In genomic region chr10:77398082-77398481, GRCm38 (mm10) we compare ENCODE assay signal across 8 mouse cellular contexts. TPM values are rescaled to one million over a fixed set of nuclear protein-coding genes. Genes with fewer than 3 reads are reported as not detected.
DNase-seq lines count a peak whose midpoint lies in the region; ATAC-seq lines count a peak whose summit lies in the region.

No protein-coding gene starts in this region.

- peak; percentile 48 for ATAC-seq in common myeloid progenitor, adult 5-6 weeks (replicated peaks; ENCODE audit: low read depth, poor library complexity, severe bottlenecking)

- DNase-seq in adrenal gland, adult (ENCODE audit: inconsistent age in 2 of 2, low spot score in 1 of 2) = peak; percentile 75 to 85
- no peak for DNase-seq in adrenal gland, postnatal 4 days (ENCODE audit: low spot score in 2 of 2)
- DNase-seq in NIH3T3 (ENCODE audit: low read depth) = peak; percentile 57
- peak; percentile 61 for DNase-seq in kidney, postnatal 10 days
- DNase-seq in retina, postnatal 1 day = no peak
- no peak for DNase-seq in T-cell, adult 2 months (ENCODE audit: low spot score)
- no peak for DNase-seq in spleen, postnatal 36 days (ENCODE audit: low spot score in 2 of 2)

RNA-seq across cellular contexts. Expression of gene Adarb1, which starts 20.0 kb away (rescaled TPM):
- 10 to 100 TPM; 16.0 to 16.2 TPM for total RNA-seq in adrenal gland, postnatal 4 days (2021)
- total RNA-seq in common myeloid progenitor, adult 5-6 weeks (2017) = 0.15 and 2.7 TPM in 2 replicates

Comparison
In these comparisons a context has a peak if more than half of its experiments do, and no peak if none do; other contexts are left out.
1. DNase-seq: peak in adrenal gland, adult (2 of 2), NIH3T3 (single experiment) and kidney, postnatal 10 days (single experiment); none in adrenal gland, postnatal 4 days (0 of 2), retina, postnatal 1 day (single experiment), T-cell, adult 2 months (single experiment) and spleen, postnatal 36 days (0 of 2).